Mouse (Mus musculus) midbrain, postnatal 0 days (tissue): Measurements from ENCODE around the gene Abat. TPM values are rescaled to one million over a fixed set of nuclear protein-coding genes. Genes with fewer than 3 reads are reported as not detected.

Experiments used
- ATAC-seq: fragments of 200-750 bp; cut with Nextera tagmentation; 2 replicates; pipeline ENCODE4 v1.8.0; 2017; ENCODE audit warnings: moderate number of reproducible peaks, mild to moderate bottlenecking, moderate TSS enrichment, moderate library complexity; ENCODE audit not compliant: low FRiP score
- DNase-seq: peaks from one replicate; pipeline ENCODE4 v3.0.0-alpha.2; 2015; ENCODE audit warnings: low spot score
- H3K27ac ChIP-seq: fragments of 300-500 bp; sonication (generic); 2 replicates; pipeline ENCODE4 v1.5.1; 2014; ENCODE audit warnings: low read depth, mild to moderate bottlenecking, low read length, mixed read lengths
- H3K27me3 ChIP-seq: fragments of 300-500 bp; sonication (generic); 2 replicates; pipeline ENCODE4 v1.6.1; 2014; ENCODE audit warnings: low read length, control low read depth, mixed read lengths; ENCODE audit not compliant: insufficient read depth
- H3K36me3 ChIP-seq: fragments of 300-500 bp; sonication (generic); 2 replicates; pipeline ENCODE4 v1.6.1; 2014; ENCODE audit warnings: low read length, control low read depth, mixed read lengths; ENCODE audit not compliant: insufficient read depth
- H3K4me1 ChIP-seq: fragments of 300-500 bp; sonication (generic); 2 replicates; pipeline ENCODE4 v1.6.1; 2014; ENCODE audit warnings: mild to moderate bottlenecking, control low read depth, antibody characterized with exemption, low read length, mixed read lengths; ENCODE audit not compliant: insufficient read depth
- H3K4me2 ChIP-seq: fragments of 300-500 bp; sonication (generic); 2 replicates; pipeline ENCODE4 v1.6.1; 2014; ENCODE audit warnings: low read depth, mild to moderate bottlenecking, low read length, mixed read lengths; ENCODE audit not compliant: poor library complexity, severe bottlenecking
- H3K4me3 ChIP-seq: fragments of 300-500 bp; sonication (generic); 2 replicates; pipeline ENCODE4 v1.5.1; 2014; ENCODE audit warnings: low read depth, mild to moderate bottlenecking, low read length, moderate library complexity
- H3K9ac ChIP-seq: fragments of 300-500 bp; sonication (generic); replicated peaks from 2 replicates; pipeline ENCODE4 v1.6.1; 2014; ENCODE audit warnings: mild to moderate bottlenecking, low read length, moderate library complexity, mixed read lengths; ENCODE audit not compliant: poor library complexity, severe bottlenecking
- H3K9me3 ChIP-seq: fragments of 300-500 bp; sonication (generic); 2 replicates; pipeline ENCODE4 v1.6.1; 2016; ENCODE audit warnings: low read length, control low read depth
- CTCF ChIP-seq: IDR thresholded peaks from 2 replicates; pipeline ENCODE4 v1.5.1; 2016; ENCODE audit warnings: antibody characterized with exemption, mild to moderate bottlenecking
- WGBS: fragments of 180-500 bp; shearing (Covaris S2); extraction: QIAGEN DNeasy Blood & Tissue Kit; methylation state at CpG from one replicate; pipeline ENCODE4 v1.1.7; 2014; 5-methylcytosine and 5-hydroxymethylcytosine counted together
- polyA plus RNA-seq: library from polyadenylated mRNA; unstranded; fragments of >200 nt; fragmentation: Nextera tagmentation; extraction: Ambion mirVana; gene quantifications from 2 replicates; pipeline ENCODE4 v1.2.1, GENCODE M21; 2015
- total RNA-seq: library from RNA; depleted of rRNA; stranded (reverse); fragments of >200 nt; gene quantifications from 2 replicates; pipeline ENCODE4 v1.2.3, GENCODE M21; 2014

Gene Abat
- total and polyA plus RNA-seq, 2 experiments from 2014 or later: 89.4 to 137 TPM

DNA sequence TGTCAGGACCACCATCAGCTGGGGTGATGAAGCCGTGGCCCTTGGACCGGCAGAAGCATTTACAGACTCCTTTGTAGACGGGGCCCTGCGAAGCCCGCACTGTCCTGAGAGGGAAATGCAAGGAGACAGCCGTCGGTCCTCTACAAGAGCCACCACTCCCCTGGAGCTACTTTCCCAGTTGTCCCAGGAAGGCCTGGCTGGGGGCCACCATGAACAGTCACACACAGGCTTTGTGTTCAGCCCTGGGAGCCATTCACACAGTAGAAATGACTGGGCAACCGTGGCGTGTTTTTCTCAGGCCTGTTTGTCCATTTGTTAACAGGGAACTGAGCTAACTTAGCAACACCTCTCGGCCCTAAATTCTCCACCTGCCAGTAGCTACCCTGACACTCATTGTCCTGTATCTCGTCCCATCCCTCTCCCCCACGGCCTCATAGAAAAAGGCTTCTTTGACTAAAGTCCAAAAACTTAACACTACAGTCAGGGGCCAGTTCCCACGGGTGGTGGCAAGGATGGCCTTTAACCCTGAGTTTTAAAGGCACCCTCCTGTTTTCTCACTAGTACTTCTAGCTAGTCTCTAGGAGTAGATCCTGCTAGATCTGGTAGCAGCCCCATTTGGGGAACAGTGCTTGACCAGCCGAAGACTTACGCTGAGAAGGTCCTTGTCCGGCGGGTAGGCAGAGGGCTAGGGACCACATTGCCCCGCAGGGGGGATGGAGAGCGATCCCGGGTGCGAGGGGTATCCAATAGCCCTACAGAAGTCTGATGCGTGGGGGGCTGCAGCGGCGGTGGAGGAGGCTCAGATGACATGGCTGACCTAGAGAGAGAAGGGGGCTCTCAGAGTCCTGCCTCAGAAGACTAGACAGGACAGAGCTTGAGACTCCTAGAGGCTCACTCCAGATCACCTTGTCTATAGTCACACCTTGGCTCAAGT is 150.6 kb downstream of the Abat start:
- no peak overlapping the region for H3K9ac ChIP-seq
- peak; percentile 57 for DNase-seq
- no peak for TF ChIP-seq CTCF
- peaks cover 38% of the 10 kb centered on the region for H3K36me3 ChIP-seq
- H3K4me3 ChIP-seq: no peak overlapping the region
- peaks cover 3% of the 10 kb centered on the region; the same call in 1 of the 2 replicates for H3K4me1 ChIP-seq
- no peaks in the 10 kb centered on the region for H3K9me3 ChIP-seq
- no peaks in the 10 kb centered on the region for H3K27me3 ChIP-seq
- 78% methylated on average over 24 of the region's 24 CpGs for WGBS
- no peak overlapping the region for H3K4me2 ChIP-seq
- H3K27ac ChIP-seq: peak overlapping the region; percentile 8
- no peak; the same call in 1 of the 2 replicates for ATAC-seq

DNA sequence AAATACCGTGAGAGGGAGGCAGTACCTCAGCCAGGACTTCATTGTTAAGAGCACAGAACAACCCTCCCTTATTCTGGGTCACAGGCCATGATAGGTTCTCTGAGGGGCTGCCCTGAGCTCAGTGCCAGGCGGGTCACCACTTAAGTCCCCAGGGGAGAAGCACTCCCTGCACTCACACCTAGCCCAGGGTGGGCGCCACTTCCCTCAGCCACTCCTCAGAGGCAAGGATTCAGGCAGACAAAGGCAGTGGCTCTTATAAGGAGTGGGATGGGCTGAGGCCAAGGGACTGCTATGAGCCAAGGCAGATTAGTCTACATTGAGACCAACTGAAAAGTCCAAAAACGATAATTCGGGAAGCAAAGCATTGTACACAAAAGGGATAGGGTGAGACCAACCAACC is 152.1 kb downstream of the Abat start:
- Histone ChIP-seq H3K27me3 (no peaks in the 10 kb centered on the region), H3K4me2 (no peak overlapping the region), H3K27ac (no peak overlapping the region), H3K9me3 (no peaks in the 10 kb centered on the region), H3K36me3 (peaks cover 25% of the 10 kb centered on the region), H3K4me3 (no peak overlapping the region), H3K4me1 (peaks cover 11% of the 10 kb centered on the region; the same call in 1 of the 2 replicates), H3K9ac (no peak overlapping the region)
- no peak for TF ChIP-seq CTCF
- DNase-seq (no peak), ATAC-seq (no peak)
- WGBS: 80% methylated on average over 5 of the region's 5 CpGs

DNA sequence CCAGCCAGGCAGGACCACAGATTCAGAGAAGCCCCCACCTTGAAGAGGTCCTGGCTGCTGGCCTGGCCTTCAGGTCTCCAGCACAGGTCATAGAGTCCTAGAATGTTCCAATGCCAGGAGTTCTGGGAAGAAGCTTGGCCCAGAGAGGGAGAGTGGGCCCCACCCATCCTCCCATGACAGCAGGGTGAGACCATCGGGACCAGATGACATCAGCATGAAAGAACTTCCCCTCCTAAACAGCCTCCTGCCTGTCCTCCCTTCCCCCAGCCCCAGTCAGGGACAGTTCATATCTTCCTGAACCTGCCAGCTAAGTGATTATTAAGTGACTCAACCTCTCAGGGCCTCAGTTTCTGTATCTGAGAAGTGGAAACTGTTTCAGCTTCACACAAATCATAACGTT is 153.2 kb downstream of the Abat start:
- Histone ChIP-seq H3K4me1 (peaks cover 15% of the 10 kb centered on the region; the same call in 1 of the 2 replicates), H3K4me2 (no peak overlapping the region), H3K9me3 (no peaks in the 10 kb centered on the region), H3K36me3 (peaks cover 18% of the 10 kb centered on the region), H3K4me3 (no peak overlapping the region), H3K27ac (no peak overlapping the region), H3K27me3 (no peaks in the 10 kb centered on the region), H3K9ac (no peak overlapping the region)
- WGBS: 61% methylated on average over 2 of the region's 2 CpGs
- DNase-seq (no peak), ATAC-seq (no peak)
- TF ChIP-seq CTCF: no peak

GRCm38 (mm10) chr16:8667261-8667660 is 154.0 kb downstream of the Abat start:
- no peak for TF ChIP-seq CTCF
- Histone ChIP-seq H3K4me2 (no peak overlapping the region), H3K27ac (no peak overlapping the region), H3K4me1 (peaks cover 15% of the 10 kb centered on the region; the same call in 1 of the 2 replicates), H3K9ac (no peak overlapping the region), H3K9me3 (no peaks in the 10 kb centered on the region), H3K36me3 (0 out of 2 replicates have a peak, but pooled peaks cover 10% of the 10 kb centered on the region), H3K4me3 (no peak overlapping the region), H3K27me3 (no peaks in the 10 kb centered on the region)
- no peak for ATAC-seq
- no peak for DNase-seq
- WGBS: 88% methylated on average over 7 of the region's 7 CpGs

DNA sequence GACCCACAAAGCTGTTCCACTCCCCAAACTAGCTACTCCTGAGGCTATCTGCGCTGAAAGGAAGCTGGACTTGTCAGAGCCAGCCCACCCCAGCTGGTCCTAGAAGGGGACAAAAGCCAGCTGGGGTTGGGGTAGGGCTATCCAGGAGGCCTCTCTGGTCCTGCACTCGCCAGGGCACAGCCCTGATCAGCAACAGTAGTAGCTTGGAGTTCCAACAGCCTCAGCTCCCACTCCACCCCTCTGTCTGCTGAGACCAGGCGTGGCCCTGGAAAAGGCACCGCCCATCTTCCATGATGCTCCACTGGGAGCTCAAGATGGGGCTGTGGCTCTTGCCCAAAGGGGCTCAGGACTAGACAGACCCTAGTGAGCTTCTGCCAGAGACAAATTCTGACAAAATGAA is 154.6 kb downstream of the Abat start:
- no peaks in the 10 kb centered on the region for H3K9me3 ChIP-seq
- 0 out of 2 replicates have a peak overlapping the region, but pooled peaks have one; percentile 33 for H3K9ac ChIP-seq
- DNase-seq (no peak), ATAC-seq (no peak)
- no peak overlapping the region for H3K4me2 ChIP-seq
- no peak overlapping the region for H3K27ac ChIP-seq
- TF ChIP-seq CTCF: no peak
- 0 out of 2 replicates have a peak, but pooled peaks cover 7% of the 10 kb centered on the region for H3K36me3 ChIP-seq
- WGBS: 67% methylated on average over 4 of the region's 4 CpGs
- H3K4me1 ChIP-seq: peaks cover 15% of the 10 kb centered on the region; the same call in 1 of the 2 replicates
- H3K4me3 ChIP-seq: no peak overlapping the region
- no peaks in the 10 kb centered on the region for H3K27me3 ChIP-seq

- H3K9ac ChIP-seq: no peak overlapping the region
- no peaks in the 10 kb centered on the region for H3K27me3 ChIP-seq
- no peak overlapping the region for H3K4me2 ChIP-seq
- no peak for ATAC-seq
- H3K27ac ChIP-seq: no peak overlapping the region
- DNase-seq: no peak
- no peak for TF ChIP-seq CTCF
- H3K36me3 ChIP-seq: 0 out of 2 replicates have a peak, but pooled peaks cover 4% of the 10 kb centered on the region
- no peaks in the 10 kb centered on the region for H3K9me3 ChIP-seq
- peaks cover 15% of the 10 kb centered on the region; the same call in 1 of the 2 replicates for H3K4me1 ChIP-seq
- no peak overlapping the region for H3K4me3 ChIP-seq
- 53% methylated on average over 2 of the region's 2 CpGs for WGBS
These were observed 155.2 kb downstream of the Abat start for GRCm38 (mm10) chr16:8668386-8668785.
